Mouse (Mus musculus) cerebellum, adult 2 months (tissue): ENCODE measurements at regions not wholly inside any gene's neighbourhood (a gene's known extent, or its start where the extent isn't known, plus 50 kb on each side); places are given as distances from the start of the nearest gene placed in this dataset.

Experiments
- CTCF ChIP-seq: fragments of 200-500 bp; IDR thresholded peaks from 2 replicates; pipeline ENCODE4 v1.5.1; 2011; ENCODE audit warnings: low read depth, mild to moderate bottlenecking, control low read depth, low read length, moderate library complexity, borderline replicate concordance; ENCODE audit not compliant: insufficient read depth
- POLR2A ChIP-seq: fragments of 200-500 bp; IDR thresholded peaks from 2 replicates; pipeline ENCODE4 v1.6.1; 2011; ENCODE audit warnings: low read length, control low read depth, borderline replicate concordance; ENCODE audit not compliant: insufficient read depth

GRCm38 (mm10) chr15:5513146-5513545 lies 269.2 kb upstream of the Ptger4 start:
- no peak for TF ChIP-seq CTCF
- TF ChIP-seq POLR2A = no peak
